Mouse (Mus musculus) megakaryocyte-erythroid progenitor cell, adult 5-6 weeks (primary cell): ENCODE measurements at regions not wholly inside any gene's neighbourhood (a gene's known extent, or its start where the extent isn't known, plus 50 kb on each side); places are given as distances from the start of the nearest gene placed in this dataset.
"Not testable (repeated sequence)": the region's sequence is repeated elsewhere in the genome, so short reads cannot be mapped to it uniquely, and the experiment has no call there.

Experiments
- ATAC-seq: replicated peaks from 2 replicates; pipeline ENCODE4 v1.8.0; 2016; ENCODE audit warnings: mild to moderate bottlenecking, inconsistent platforms; ENCODE audit not compliant: severe bottlenecking, poor library complexity, low FRiP score, low TSS enrichment

GRCm38 (mm10) chr13:16461681-16462080 lies 450.0 kb downstream of the Inhba start:
- no peak for ATAC-seq

GRCm38 (mm10) chr13:16464823-16465222 lies 453.2 kb downstream of the Inhba start:
- ATAC-seq, result no peak

- ATAC-seq, result no peak
These were observed 453.7 kb downstream of the Inhba start for GRCm38 (mm10) chr13:16465317-16465716.

- ATAC-seq, result no peak
These were observed 454.2 kb downstream of the Inhba start for GRCm38 (mm10) chr13:16465812-16466211.

GRCm38 (mm10) chr13:16476515-16476914 lies 464.9 kb downstream of the Inhba start:
- ATAC-seq, result no peak

- ATAC-seq, result no peak
These were observed 475.6 kb downstream of the Inhba start for GRCm38 (mm10) chr13:16487292-16487691.

- ATAC-seq, result not testable (repeated sequence)
These were observed 479.0 kb downstream of the Inhba start for GRCm38 (mm10) chr13:16490680-16491079.

- ATAC-seq, result no peak
These were observed 486.4 kb downstream of the Inhba start for GRCm38 (mm10) chr13:16498052-16498451.

GRCm38 (mm10) chr13:16512876-16513275 lies 501.2 kb downstream of the Inhba start:
- no peak for ATAC-seq

- ATAC-seq, result no peak
These were observed 503.5 kb downstream of the Inhba start for GRCm38 (mm10) chr13:16515195-16515594.

- ATAC-seq, result no peak
These were observed 517.4 kb downstream of the Inhba start for GRCm38 (mm10) chr13:16529036-16529435.

- no peak for ATAC-seq
These were observed 532.1 kb downstream of the Inhba start for GRCm38 (mm10) chr13:16543771-16544170.

GRCm38 (mm10) chr13:16550060-16550459 lies 538.4 kb downstream of the Inhba start:
- no peak for ATAC-seq

- no peak for ATAC-seq
These were observed 553.3 kb downstream of the Inhba start for GRCm38 (mm10) chr13:16564988-16565387.

GRCm38 (mm10) chr13:16574069-16574468 lies 562.4 kb downstream of the Inhba start:
- ATAC-seq, result peak; percentile 95

- no peak for ATAC-seq
These were observed 574.6 kb downstream of the Inhba start for GRCm38 (mm10) chr13:16586286-16586685.

GRCm38 (mm10) chr13:16619755-16620154 lies 608.1 kb downstream of the Inhba start:
- ATAC-seq, result no peak

- no peak for ATAC-seq
These were observed 614.9 kb downstream of the Inhba start for GRCm38 (mm10) chr13:16626584-16626983.

- no peak for ATAC-seq
These were observed 621.9 kb downstream of the Inhba start for GRCm38 (mm10) chr13:16633445-16634092.

- ATAC-seq, result no peak
These were observed 624.6 kb downstream of the Inhba start for GRCm38 (mm10) chr13:16636251-16636650.

- no peak for ATAC-seq
These were observed 630.2 kb downstream of the Inhba start for GRCm38 (mm10) chr13:16641611-16642449.
